Mouse (Mus musculus) ES-E14 (cell line): Measurements from ENCODE around the gene Slc17a5. TPM values are rescaled to one million over a fixed set of nuclear protein-coding genes. Genes with fewer than 3 reads are reported as not detected.

ENCODE experiments used
- DNase-seq: peaks from one replicate; pipeline ENCODE4 v3.0.0-alpha.2; 2013; ENCODE audit warnings: low read depth, low spot score
- H3K27ac ChIP-seq: 2 replicates; pipeline ENCODE4 v1.5.1; 2012; ENCODE audit warnings: low read depth, mild to moderate bottlenecking, low read length, moderate library complexity, mixed read lengths; ENCODE audit not compliant: poor library complexity, insufficient read depth, severe bottlenecking
- H3K36me3 ChIP-seq: 2 replicates; pipeline ENCODE4 v1.6.1; 2012; ENCODE audit warnings: mild to moderate bottlenecking, low read length, moderate library complexity, mixed read lengths; ENCODE audit not compliant: control insufficient read depth, poor library complexity, insufficient read depth, severe bottlenecking
- H3K4me1 ChIP-seq, 2 experiments: fragments of 150-350 bp in 1 of 2; sonication (generic) in 1 of 2; 2 replicates each; pipeline ENCODE4 v1.6.1; 2012; ENCODE audit warnings: low read length in 2 of 2, mild to moderate bottlenecking in 1 of 2, mixed read lengths in 1 of 2; ENCODE audit not compliant: control insufficient read depth in 2 of 2, insufficient read depth in 2 of 2, poor library complexity in 1 of 2
- H3K4me3 ChIP-seq, 2 experiments: fragments of 150-350 bp in 1 of 2; sonication (generic) in 1 of 2; 2 replicates each; pipeline ENCODE4 v1.5.1; 2012; ENCODE audit warnings: low read length in 2 of 2, low read depth in 1 of 2, mild to moderate bottlenecking in 1 of 2, mixed read lengths in 1 of 2; ENCODE audit not compliant: insufficient read depth in 1 of 2, poor library complexity in 1 of 2, severe bottlenecking in 1 of 2
- H3K9ac ChIP-seq: 2 replicates; pipeline ENCODE4 v1.6.1; 2012; ENCODE audit warnings: low read depth, mild to moderate bottlenecking, low read length, mixed read lengths; ENCODE audit not compliant: poor library complexity, insufficient read depth, severe bottlenecking
- H3K9me3 ChIP-seq: fragments of 150-350 bp; sonication (generic); 2 replicates; pipeline ENCODE4 v1.6.1; 2012; ENCODE audit warnings: low read depth, mild to moderate bottlenecking, low read length; ENCODE audit not compliant: control insufficient read depth, insufficient read depth
- CHD2 ChIP-seq: IDR thresholded peaks from 2 replicates; pipeline ENCODE4 v1.6.1; 2014; ENCODE audit warnings: mild to moderate bottlenecking, low read depth, low read length, inconsistent platforms
- HCFC1 ChIP-seq: IDR thresholded peaks from 2 replicates; pipeline ENCODE4 v1.6.1; 2012; ENCODE audit warnings: low read length, inconsistent platforms, borderline replicate concordance; ENCODE audit not compliant: insufficient read depth
- MAFK ChIP-seq: IDR thresholded peaks from 2 replicates; pipeline ENCODE4 v1.6.1; 2014; ENCODE audit warnings: mild to moderate bottlenecking, low read depth, low read length, inconsistent platforms; ENCODE audit not compliant: insufficient read depth
- ZC3H11A ChIP-seq: IDR thresholded peaks from 2 replicates; pipeline ENCODE4 v1.6.1; 2012; ENCODE audit warnings: low read depth, mild to moderate bottlenecking, inconsistent platforms, low read length, borderline replicate concordance
- ZNF384 ChIP-seq: IDR thresholded peaks from 2 replicates; pipeline ENCODE4 v1.6.1; 2012; ENCODE audit warnings: low read depth, low read length, inconsistent platforms
- in situ Hi-C, 2 experiments: fragments of 600-800 bp; cut with MboI; formaldehyde crosslinking; loops; one replicate each; pipeline ENCODE4 v1.15.1; 2025; ENCODE audit warnings: low sequenced_read_pairs in 2 of 2, inconsistent platforms in 1 of 2; ENCODE audit not compliant: unreplicated experiment in 2 of 2
- total RNA-seq: library from RNA; depleted of rRNA; stranded (reverse); fragments of 300-350 nt; gene quantifications from 2 replicates; pipeline ENCODE4 v1.2.3, GENCODE M21; 2012; rRNA removed

Slc17a5 gene
- 7.6 and 10.0 TPM in 2 replicates for total RNA-seq

DNA sequence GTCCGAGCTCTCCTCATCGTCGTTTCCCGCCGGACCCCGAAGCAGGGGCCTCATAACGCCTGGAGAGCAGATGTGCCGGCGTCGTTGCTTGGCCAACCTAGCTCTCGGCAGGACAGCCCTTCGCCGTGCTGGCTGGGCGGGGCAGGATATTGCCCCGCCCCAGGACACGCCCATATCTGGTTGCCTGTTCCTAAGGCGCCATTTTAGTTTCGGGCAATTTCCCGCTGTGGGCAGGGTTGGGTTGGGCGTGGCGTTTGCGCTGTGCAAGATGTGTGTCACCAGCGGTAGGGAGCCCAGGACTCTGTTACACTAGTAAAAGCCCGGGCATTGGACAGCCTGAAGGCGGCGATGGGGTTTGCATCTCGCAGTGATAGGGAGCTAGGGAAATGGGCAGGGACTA is at the start of gene Slc17a5:
Gene Slc17a5, minus strand, starts transcription at position 128 of the 400 bp plus-strand sequence.
- H3K4me3 ChIP-seq, result peak within 1 kb of the TSS; percentile 88 to 95
- in situ Hi-C loops, result no loop called here
- TF ChIP-seq MAFK (no peak), HCFC1 (peak; percentile 85), CHD2 (no peak), ZNF384 (no peak)
- no peaks in the 10 kb centered on the region for H3K9me3 ChIP-seq
- peaks cover 0 to 7% of the 10 kb centered on the region in 2 experiments for H3K4me1 ChIP-seq
- H3K36me3 ChIP-seq, result no peaks in the 10 kb centered on the region
- peak; percentile 95 for DNase-seq
- peak within 1 kb of the TSS; percentile 92 for H3K9ac ChIP-seq
- H3K27ac ChIP-seq, result 0 out of 2 replicates have a peak within 1 kb of the TSS, but pooled peaks have one; percentile 3

DNA sequence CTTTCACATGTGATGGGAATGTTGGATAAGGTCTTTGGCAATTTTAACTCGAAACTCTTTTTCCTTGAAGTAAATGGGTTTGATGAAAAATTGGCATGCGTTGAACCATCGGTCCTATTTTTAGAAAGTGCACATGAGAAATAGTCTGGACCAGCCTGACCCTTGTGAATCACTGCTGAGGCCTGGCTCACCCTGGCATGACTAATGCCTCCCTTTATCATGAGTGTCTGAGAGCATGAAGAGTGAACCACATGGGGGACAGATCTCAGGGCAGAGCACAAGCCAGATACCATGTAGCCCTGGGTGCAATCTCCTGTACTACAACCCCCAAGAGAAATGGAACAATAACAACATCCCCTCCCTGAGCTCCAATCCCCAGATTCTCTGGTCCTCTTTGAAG is 46.1 kb upstream of the Slc17a5 start:
- H3K9me3 ChIP-seq, result no peaks in the 10 kb centered on the region
- no peak overlapping the region for H3K4me3 ChIP-seq
- DNase-seq, result no peak
- H3K36me3 ChIP-seq, result no peaks in the 10 kb centered on the region
- in situ Hi-C loops, result no loop called here
- no peaks in the 10 kb centered on the region for H3K4me1 ChIP-seq
- no peak overlapping the region for H3K27ac ChIP-seq
- no peak overlapping the region for H3K9ac ChIP-seq
- TF ChIP-seq ZC3H11A (no peak), CHD2 (no peak), MAFK (no peak), HCFC1 (no peak), ZNF384 (no peak)

DNA sequence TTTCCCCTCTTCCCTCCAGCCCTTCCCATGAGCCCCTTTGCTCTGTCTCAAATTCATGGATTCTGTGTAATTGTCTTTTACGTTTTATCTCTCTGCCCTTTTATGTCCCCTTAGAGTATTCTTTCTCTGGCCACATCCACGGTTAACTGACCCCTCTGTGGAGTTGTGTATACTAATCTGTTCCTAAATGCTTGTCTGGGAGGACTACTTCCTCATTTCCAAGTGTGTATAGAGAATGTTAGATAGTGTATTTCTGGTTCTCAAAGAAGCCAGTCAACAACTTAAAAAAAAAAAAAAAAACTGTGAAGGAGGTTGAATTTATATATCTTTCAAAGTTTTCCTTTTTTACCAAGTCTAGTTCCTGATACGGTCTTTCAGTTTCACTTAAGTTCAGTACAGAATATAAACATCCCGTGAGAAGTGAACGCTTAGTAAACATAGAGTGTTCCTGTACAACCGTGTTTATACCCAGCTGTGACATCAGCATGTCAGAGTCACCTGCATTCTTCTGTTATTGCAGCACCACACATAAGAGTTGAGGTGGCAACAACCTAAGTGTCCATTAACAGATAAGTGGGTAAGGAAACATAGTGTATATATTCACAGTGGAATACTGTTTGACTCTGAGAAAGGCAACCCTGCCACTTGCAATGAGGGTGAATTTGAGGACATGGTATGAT is 44.1 kb upstream of the Slc17a5 start:
- Histone ChIP-seq H3K9ac (no peak overlapping the region), H3K27ac (no peak overlapping the region), H3K4me3 (no peak overlapping the region), H3K9me3 (no peaks in the 10 kb centered on the region), H3K36me3 (no peaks in the 10 kb centered on the region), H3K4me1 (no peaks in the 10 kb centered on the region)
- no peak for DNase-seq
- TF ChIP-seq HCFC1, result no peak
- TF ChIP-seq ZC3H11A, result no peak
- TF ChIP-seq CHD2, result no peak
- TF ChIP-seq ZNF384, result no peak
- TF ChIP-seq MAFK, result no peak
- in situ Hi-C loops, result no loop called here

DNA sequence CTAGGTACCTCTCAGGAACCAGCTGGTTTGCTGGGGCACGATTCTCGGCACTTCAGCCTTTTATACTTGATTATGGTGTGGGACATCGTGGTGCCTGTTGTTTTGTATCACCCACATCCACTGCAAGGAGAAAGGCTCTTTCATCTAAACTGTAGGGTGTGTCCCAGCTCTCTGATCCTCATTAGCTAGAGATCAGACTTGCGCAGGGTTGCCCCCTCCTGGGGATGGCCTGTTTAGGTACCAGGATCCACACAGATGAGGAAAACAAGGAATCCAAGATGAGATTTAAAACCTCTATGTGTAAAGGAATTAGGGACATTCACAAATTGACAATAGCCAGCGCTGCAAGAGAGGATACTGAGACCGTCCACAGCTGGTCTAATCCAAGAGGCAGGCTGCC is 42.1 kb upstream of the Slc17a5 start:
- DNase-seq, result no peak
- H3K4me3 ChIP-seq, result no peak overlapping the region
- H3K4me1 ChIP-seq, result no peaks in the 10 kb centered on the region
- no peak for TF ChIP-seq CHD2
- TF ChIP-seq HCFC1, result no peak
- no peak for TF ChIP-seq MAFK
- no peak for TF ChIP-seq ZC3H11A
- TF ChIP-seq ZNF384, result no peak
- no peak overlapping the region for H3K9ac ChIP-seq
- no peaks in the 10 kb centered on the region for H3K9me3 ChIP-seq
- H3K27ac ChIP-seq, result no peak overlapping the region
- in situ Hi-C loops, result no loop called here
- H3K36me3 ChIP-seq, result no peaks in the 10 kb centered on the region
